Mouse (Mus musculus) right cerebral cortex, postnatal 10 days (tissue): ENCODE results near the gene Tepsin.

Experiments
- DNase-seq, 2 experiments: peaks; one replicate each; pipeline ENCODE4 v3.0.0; 2021; ENCODE audit warnings: low spot score in 2 of 2

Tepsin gene

GRCm38 (mm10) chr11:120111033-120111432 lies 12.5 kb upstream of the Tepsin start:
- DNase-seq = peak in 1 of 2 experiments; percentile 81

GRCm38 (mm10) chr11:120110554-120110953 lies 12.0 kb upstream of the Tepsin start:
- no peak for DNase-seq

- no peak for DNase-seq
Measured at GRCm38 (mm10) chr11:120109558-120110210, 11.2 kb upstream of the Tepsin start.

GRCm38 (mm10) chr11:120107796-120108195 lies 9.3 kb upstream of the Tepsin start:
- no peak for DNase-seq

GRCm38 (mm10) chr11:120107026-120107425 lies 8.5 kb upstream of the Tepsin start:
- DNase-seq = no peak

- DNase-seq = no peak
Measured at GRCm38 (mm10) chr11:120103431-120103997, 5.0 kb upstream of the Tepsin start.

- DNase-seq = peak; percentile 76 to 78
Measured at GRCm38 (mm10) chr11:120101036-120101435, 2.5 kb upstream of the Tepsin start.

- no peak for DNase-seq
Measured at GRCm38 (mm10) chr11:120092817-120093591, 5.5 kb downstream of the Tepsin start.

GRCm38 (mm10) chr11:120090661-120091060 lies 7.9 kb downstream of the Tepsin start:
- DNase-seq = no peak

- peak; percentile 98 to 99 for DNase-seq
Measured at GRCm38 (mm10) chr11:120086702-120087152, 11.8 kb downstream of the Tepsin start, which contains the start of gene Cep131. Gene Cep131, minus strand, starts transcription at chr11:120086827.

GRCm38 (mm10) chr11:120085891-120086627 lies 12.5 kb downstream of the Tepsin start:
- DNase-seq = no peak

GRCm38 (mm10) chr11:120080282-120080681 lies 18.2 kb downstream of the Tepsin start:
- DNase-seq = no peak

- DNase-seq = no peak
Measured at GRCm38 (mm10) chr11:120076191-120076590, 22.3 kb downstream of the Tepsin start.

GRCm38 (mm10) chr11:120072986-120073647 lies 25.4 kb downstream of the Tepsin start:
- no peak for DNase-seq

GRCm38 (mm10) chr11:120071731-120072320 lies 26.7 kb downstream of the Tepsin start:
- DNase-seq = no peak

- DNase-seq = no peak
Measured at GRCm38 (mm10) chr11:120071065-120071464, 27.5 kb downstream of the Tepsin start.

- DNase-seq = no peak
Measured at GRCm38 (mm10) chr11:120070286-120070930, 28.1 kb downstream of the Tepsin start.

GRCm38 (mm10) chr11:120069261-120069660 lies 29.3 kb downstream of the Tepsin start:
- no peak for DNase-seq

GRCm38 (mm10) chr11:120067834-120068233 lies 30.7 kb downstream of the Tepsin start:
- DNase-seq = no peak

- peak in 1 of 2 experiments; percentile 73 for DNase-seq
Measured at GRCm38 (mm10) chr11:120065291-120065690, 33.2 kb downstream of the Tepsin start.
